Mouse (Mus musculus) embryonic facial prominence, embryonic 11.5 days (tissue): ENCODE results near the gene Map6. TPM values are rescaled to one million over a fixed set of nuclear protein-coding genes. Genes with fewer than 3 reads are reported as not detected.
"Not testable (repeated sequence)": the region's sequence is repeated elsewhere in the genome, so short reads cannot be mapped to it uniquely, and the experiment has no call there.

Source experiments
- ATAC-seq: fragments of 200-750 bp; cut with Nextera tagmentation; replicated peaks from 2 replicates; pipeline ENCODE4 v1.8.0; 2017; ENCODE audit warnings: low read depth; ENCODE audit not compliant: insufficient number of reproducible peaks, low FRiP score, low TSS enrichment
- DNase-seq: peaks from one replicate; pipeline ENCODE4 v3.0.0-alpha.2; 2015; ENCODE audit warnings: low spot score
- H3K27ac ChIP-seq: fragments of 300-500 bp; sonication (generic); replicated peaks from 2 replicates; pipeline ENCODE4 v1.5.1; 2014; ENCODE audit warnings: mild to moderate bottlenecking, low read depth, low read length, control low read depth
- H3K27me3 ChIP-seq: fragments of 300-500 bp; sonication (generic); 2 replicates; pipeline ENCODE4 v1.6.1; 2014; ENCODE audit warnings: mild to moderate bottlenecking, low read length, moderate library complexity, mixed read lengths; ENCODE audit not compliant: control insufficient read depth, insufficient read depth
- H3K36me3 ChIP-seq: fragments of 300-500 bp; sonication (generic); replicated peaks from 2 replicates; pipeline ENCODE4 v1.6.1; 2014; ENCODE audit warnings: low read depth, mild to moderate bottlenecking, low read length, moderate library complexity, mixed read lengths; ENCODE audit not compliant: control insufficient read depth, insufficient read depth
- H3K4me1 ChIP-seq: fragments of 300-500 bp; sonication (generic); 2 replicates; pipeline ENCODE4 v1.6.1; 2014; ENCODE audit warnings: low read length, mixed read lengths; ENCODE audit not compliant: control insufficient read depth, insufficient read depth
- H3K4me2 ChIP-seq: fragments of 300-500 bp; sonication (generic); 2 replicates; pipeline ENCODE4 v1.6.1; 2014; ENCODE audit warnings: low read depth, mild to moderate bottlenecking, control low read depth, low read length, moderate library complexity
- H3K4me3 ChIP-seq: fragments of 300-500 bp; sonication (generic); 2 replicates; pipeline ENCODE4 v1.5.1; 2014; ENCODE audit warnings: low read depth, low read length, control low read depth
- H3K9ac ChIP-seq: fragments of 300-500 bp; sonication (generic); replicated peaks from 2 replicates; pipeline ENCODE4 v1.6.1; 2014; ENCODE audit warnings: mild to moderate bottlenecking, control low read depth, low read length
- H3K9me3 ChIP-seq: fragments of 300-500 bp; sonication (generic); replicated peaks from 2 replicates; pipeline ENCODE4 v1.6.1; 2016; ENCODE audit warnings: mild to moderate bottlenecking, low read length, inconsistent platforms, mixed read lengths; ENCODE audit not compliant: control insufficient read depth
- WGBS: fragments of 180-500 bp; shearing (Covaris S2); extraction: QIAGEN DNeasy Blood & Tissue Kit; methylation state at CpG from one replicate; pipeline ENCODE4 v1.1.7; 2014; 5-methylcytosine and 5-hydroxymethylcytosine counted together
- polyA plus RNA-seq: library from polyadenylated mRNA; unstranded; fragments of >200 nt; fragmentation: Nextera tagmentation; extraction: Ambion mirVana; gene quantifications from 2 replicates; pipeline ENCODE4 v1.2.1, GENCODE M21; 2014

Gene Map6
- polyA plus RNA-seq, 1 experiment from 2014 or later, result 8.9 TPM

- 11% methylated on average over 8 of the region's 8 CpGs for WGBS
- Histone ChIP-seq H3K9ac (peak overlapping the region; percentile 56), H3K27me3 (no peaks in the 10 kb centered on the region), H3K9me3 (no peaks in the 10 kb centered on the region), H3K4me3 (no peak overlapping the region), H3K36me3 (no peaks in the 10 kb centered on the region), H3K4me2 (peak overlapping the region; percentile 1; the same call in 1 of the 2 replicates), H3K4me1 (peaks cover 20% of the 10 kb centered on the region), H3K27ac (peak overlapping the region; percentile 81)
- DNase-seq (peak; percentile 36), ATAC-seq (no peak)
These were observed 93.7 kb downstream of the Map6 start for GRCm38 (mm10) chr7:99360803-99361414.

GRCm38 (mm10) chr7:99362137-99362536 is 94.9 kb downstream of the Map6 start:
- H3K4me3 ChIP-seq, result no peak overlapping the region
- H3K27me3 ChIP-seq, result no peaks in the 10 kb centered on the region
- 88% methylated on average over 2 of the region's 2 CpGs for WGBS
- no peak for DNase-seq
- ATAC-seq, result no peak
- H3K9me3 ChIP-seq, result no peaks in the 10 kb centered on the region
- H3K4me2 ChIP-seq, result no peak overlapping the region
- H3K9ac ChIP-seq, result no peak overlapping the region
- no peaks in the 10 kb centered on the region for H3K36me3 ChIP-seq
- H3K27ac ChIP-seq, result no peak overlapping the region
- H3K4me1 ChIP-seq, result peaks cover 9% of the 10 kb centered on the region

- H3K9ac ChIP-seq, result no peak overlapping the region
- no peak overlapping the region for H3K4me2 ChIP-seq
- H3K4me3 ChIP-seq, result no peak overlapping the region
- H3K9me3 ChIP-seq, result no peaks in the 10 kb centered on the region
- ATAC-seq (peak; percentile 36; the same call in 1 of the 2 replicates), DNase-seq (peak; percentile 91)
- H3K27ac ChIP-seq, result no peak overlapping the region
- no peaks in the 10 kb centered on the region for H3K27me3 ChIP-seq
- no peaks in the 10 kb centered on the region for H3K36me3 ChIP-seq
- peaks cover 6% of the 10 kb centered on the region for H3K4me1 ChIP-seq
- 1% methylated on average over 5 of the region's 5 CpGs for WGBS
These were observed 97.8 kb downstream of the Map6 start for GRCm38 (mm10) chr7:99365069-99365468.

- Histone ChIP-seq H3K27me3 (no peaks in the 10 kb centered on the region), H3K36me3 (no peaks in the 10 kb centered on the region), H3K9ac (no peak overlapping the region; the same call in 1 of the 2 replicates), H3K9me3 (no peaks in the 10 kb centered on the region), H3K4me3 (no peak overlapping the region), H3K4me2 (no peak overlapping the region), H3K27ac (no peak overlapping the region), H3K4me1 (no peaks in the 10 kb centered on the region)
- 71% methylated on average over 6 of the region's 6 CpGs for WGBS
- DNase-seq (no peak), ATAC-seq (no peak)
These were observed 99.5 kb downstream of the Map6 start for GRCm38 (mm10) chr7:99366716-99367115.

GRCm38 (mm10) chr7:99374325-99374724 is 107.1 kb downstream of the Map6 start:
- not testable (repeated sequence) for H3K9me3 ChIP-seq, DNase-seq, H3K4me2 ChIP-seq, H3K27me3 ChIP-seq, H3K4me3 ChIP-seq, H3K4me1 ChIP-seq, H3K36me3 ChIP-seq, H3K9ac ChIP-seq, ATAC-seq, H3K27ac ChIP-seq
- 67% methylated on average over 3 of the region's 3 CpGs for WGBS

GRCm38 (mm10) chr7:99375455-99375854 is 108.2 kb downstream of the Map6 start:
- no peak overlapping the region for H3K4me3 ChIP-seq
- no peaks in the 10 kb centered on the region for H3K27me3 ChIP-seq
- no peak overlapping the region for H3K27ac ChIP-seq
- ATAC-seq, result no peak
- H3K4me1 ChIP-seq, result no peaks in the 10 kb centered on the region
- WGBS, result 8% methylated on average over 4 of the region's 4 CpGs
- H3K9me3 ChIP-seq, result no peaks in the 10 kb centered on the region; the same call in 1 of the 2 replicates
- peak; percentile 77 for DNase-seq
- H3K4me2 ChIP-seq, result no peak overlapping the region
- no peaks in the 10 kb centered on the region for H3K36me3 ChIP-seq
- no peak overlapping the region for H3K9ac ChIP-seq

GRCm38 (mm10) chr7:99378870-99379269 is 111.6 kb downstream of the Map6 start:
- Histone ChIP-seq H3K4me2 (no peak overlapping the region), H3K36me3 (no peaks in the 10 kb centered on the region), H3K9me3 (no peaks in the 10 kb centered on the region; the same call in 1 of the 2 replicates), H3K27ac (no peak overlapping the region), H3K27me3 (no peaks in the 10 kb centered on the region), H3K9ac (no peak overlapping the region), H3K4me3 (no peak overlapping the region), H3K4me1 (peaks cover 16% of the 10 kb centered on the region; the same call in 1 of the 2 replicates)
- WGBS, result 41% methylated on average over 8 of the region's 8 CpGs
- ATAC-seq (no peak), DNase-seq (no peak)

- H3K36me3 ChIP-seq, result no peaks in the 10 kb centered on the region
- DNase-seq (peak; percentile 89), ATAC-seq (peak; percentile 77)
- WGBS, result 1% methylated on average over 24 of the region's 24 CpGs
- H3K4me3 ChIP-seq, result peak overlapping the region; percentile 63
- peak overlapping the region; percentile 98 for H3K4me2 ChIP-seq
- peak overlapping the region; percentile 74 for H3K27ac ChIP-seq
- H3K9ac ChIP-seq, result peak overlapping the region; percentile 79
- no peaks in the 10 kb centered on the region; the same call in 1 of the 2 replicates for H3K9me3 ChIP-seq
- H3K27me3 ChIP-seq, result no peaks in the 10 kb centered on the region
- peaks cover 16% of the 10 kb centered on the region; the same call in 1 of the 2 replicates for H3K4me1 ChIP-seq
These were observed 113.4 kb downstream of the Map6 start for GRCm38 (mm10) chr7:99380491-99381213.
